Mouse (Mus musculus) neural tube, embryonic 12.5 days (tissue): ENCODE measurements around the gene Plcg2. TPM values are rescaled to one million over a fixed set of nuclear protein-coding genes. Genes with fewer than 3 reads are reported as not detected.
A peak's percentile ranks its signal among the peaks of the same experiment; 100 is the strongest.

Experiments used
- ATAC-seq: fragments of 200-750 bp; cut with Nextera tagmentation; 2 replicates; pipeline ENCODE4 v1.8.0; 2017; ENCODE audit warnings: low read depth, mild to moderate bottlenecking, moderate TSS enrichment, moderate library complexity; ENCODE audit not compliant: low FRiP score
- H3K27ac ChIP-seq: fragments of 300-500 bp; sonication (generic); 2 replicates; pipeline ENCODE4 v1.5.1; 2016
- H3K27me3 ChIP-seq: fragments of 300-500 bp; sonication (generic); replicated peaks from 2 replicates; pipeline ENCODE4 v1.6.1; 2016; ENCODE audit warnings: mild to moderate bottlenecking
- H3K36me3 ChIP-seq: fragments of 300-500 bp; sonication (generic); 2 replicates; pipeline ENCODE4 v1.6.1; 2016; ENCODE audit warnings: mild to moderate bottlenecking
- H3K4me1 ChIP-seq: fragments of 300-500 bp; sonication (generic); 2 replicates; pipeline ENCODE4 v1.6.1; 2016
- H3K4me2 ChIP-seq: fragments of 300-500 bp; sonication (generic); replicated peaks from 2 replicates; pipeline ENCODE4 v1.6.1; 2016; ENCODE audit warnings: mild to moderate bottlenecking
- H3K4me3 ChIP-seq: fragments of 300-500 bp; sonication (generic); 2 replicates; pipeline ENCODE4 v1.5.1; 2016
- H3K9ac ChIP-seq: fragments of 300-500 bp; sonication (generic); 2 replicates; pipeline ENCODE4 v1.6.1; 2016; ENCODE audit warnings: mild to moderate bottlenecking
- H3K9me3 ChIP-seq: fragments of 300-500 bp; sonication (generic); 2 replicates; pipeline ENCODE4 v1.6.1; 2016; ENCODE audit warnings: mild to moderate bottlenecking
- WGBS: fragments of 180-500 bp; shearing (Covaris S2); methylation state at CpG from one replicate; pipeline ENCODE4 v1.1.7; 2016; 5-methylcytosine and 5-hydroxymethylcytosine counted together
- polyA plus RNA-seq: library from polyadenylated mRNA; unstranded; fragments of >200 nt; fragmentation: Nextera tagmentation; extraction: Ambion mirVana; gene quantifications from 2 replicates; pipeline ENCODE4 v1.2.1, GENCODE M21; 2016

Gene Plcg2
- polyA plus RNA-seq, 1 experiment from 2014 or later: 2.2 TPM

- 12% methylated on average over 9 of the region's 9 CpGs for WGBS
These were observed 4.5 kb upstream of the Plcg2 start for GRCm38 (mm10) chr8:117493543-117493942.

GRCm38 (mm10) chr8:117494874-117495273 is 3.2 kb upstream of the Plcg2 start:
- H3K27me3 ChIP-seq: peaks cover 26% of the 10 kb centered on the region
- 77% methylated on average over 2 of the region's 2 CpGs for WGBS

More at GRCm38 (mm10) chr8:117493543-117493942, 4.5 kb upstream of the Plcg2 start:
- no peaks in the 10 kb centered on the region for H3K36me3 ChIP-seq
- peaks cover 17% of the 10 kb centered on the region for H3K27me3 ChIP-seq
- no peak overlapping the region for H3K4me3 ChIP-seq
- no peak for ATAC-seq
- H3K9ac ChIP-seq: no peak overlapping the region
- no peak overlapping the region for H3K4me2 ChIP-seq
- H3K4me1 ChIP-seq: peaks cover 8% of the 10 kb centered on the region
- no peak overlapping the region for H3K27ac ChIP-seq
- no peaks in the 10 kb centered on the region for H3K9me3 ChIP-seq

GRCm38 (mm10) chr8:117498915-117499540 is 937 bp downstream of the Plcg2 start:
- ATAC-seq: no peak
- H3K9me3 ChIP-seq: no peaks in the 10 kb centered on the region
- WGBS: 7% methylated on average over 20 of the region's 20 CpGs
- peak overlapping the region; percentile 100 for H3K4me2 ChIP-seq
- peaks cover 26% of the 10 kb centered on the region for H3K27me3 ChIP-seq
- peak overlapping the region; percentile 51 for H3K4me3 ChIP-seq
- H3K4me1 ChIP-seq: peaks cover 16% of the 10 kb centered on the region
- no peak overlapping the region for H3K27ac ChIP-seq
- H3K9ac ChIP-seq: 0 out of 2 replicates have a peak overlapping the region, but pooled peaks have one; percentile 55
- H3K36me3 ChIP-seq: no peaks in the 10 kb centered on the region

More at GRCm38 (mm10) chr8:117494874-117495273, 3.2 kb upstream of the Plcg2 start:
- no peaks in the 10 kb centered on the region for H3K9me3 ChIP-seq
- ATAC-seq: no peak
- no peak overlapping the region for H3K9ac ChIP-seq
- no peak overlapping the region for H3K4me2 ChIP-seq
- H3K4me1 ChIP-seq: peaks cover 16% of the 10 kb centered on the region
- no peaks in the 10 kb centered on the region for H3K36me3 ChIP-seq
- no peak overlapping the region for H3K4me3 ChIP-seq
- H3K27ac ChIP-seq: no peak overlapping the region

- Histone ChIP-seq H3K9ac (no peak overlapping the region), H3K36me3 (no peaks in the 10 kb centered on the region), H3K27me3 (peaks cover 26% of the 10 kb centered on the region), H3K4me2 (no peak overlapping the region), H3K27ac (no peak overlapping the region), H3K9me3 (no peaks in the 10 kb centered on the region), H3K4me3 (no peak overlapping the region), H3K4me1 (peaks cover 16% of the 10 kb centered on the region)
- no peak for ATAC-seq
- 82% methylated on average over 5 of the region's 5 CpGs for WGBS
These were observed 2.2 kb downstream of the Plcg2 start for GRCm38 (mm10) chr8:117500232-117500823.

- WGBS: 93% methylated on average over 6 of the region's 6 CpGs
- Histone ChIP-seq H3K27me3 (peaks cover 26% of the 10 kb centered on the region), H3K36me3 (no peaks in the 10 kb centered on the region), H3K9me3 (no peaks in the 10 kb centered on the region), H3K4me3 (no peak overlapping the region), H3K27ac (no peak overlapping the region), H3K4me1 (peaks cover 16% of the 10 kb centered on the region), H3K9ac (no peak overlapping the region), H3K4me2 (no peak overlapping the region)
- ATAC-seq: no peak
These were observed 3.2 kb downstream of the Plcg2 start for GRCm38 (mm10) chr8:117501323-117501722.

GRCm38 (mm10) chr8:117503405-117504069 is 5.4 kb downstream of the Plcg2 start:
- Histone ChIP-seq H3K4me1 (peaks cover 8% of the 10 kb centered on the region; the same call in 1 of the 2 replicates), H3K4me3 (no peak overlapping the region), H3K36me3 (no peaks in the 10 kb centered on the region), H3K9ac (no peak overlapping the region), H3K27ac (no peak overlapping the region), H3K4me2 (no peak overlapping the region), H3K9me3 (no peaks in the 10 kb centered on the region), H3K27me3 (peaks cover 9% of the 10 kb centered on the region)
- WGBS: 67% methylated on average over 13 of the region's 13 CpGs
- ATAC-seq: no peak

GRCm38 (mm10) chr8:117507703-117508102 is 9.6 kb downstream of the Plcg2 start:
- H3K9me3 ChIP-seq: 0 out of 2 replicates have a peak, but pooled peaks cover 11% of the 10 kb centered on the region
- 90% methylated on average over 8 of the region's 8 CpGs for WGBS
- no peak overlapping the region for H3K27ac ChIP-seq
- H3K36me3 ChIP-seq: no peaks in the 10 kb centered on the region
- H3K4me1 ChIP-seq: no peaks in the 10 kb centered on the region
- no peak overlapping the region for H3K4me3 ChIP-seq
- no peak for ATAC-seq
- no peak overlapping the region for H3K4me2 ChIP-seq
- no peaks in the 10 kb centered on the region for H3K27me3 ChIP-seq
- no peak overlapping the region for H3K9ac ChIP-seq

GRCm38 (mm10) chr8:117516876-117517565 is 18.9 kb downstream of the Plcg2 start:
- H3K27me3 ChIP-seq: no peaks in the 10 kb centered on the region
- WGBS: 78% methylated on average over 14 of the region's 14 CpGs
- no peaks in the 10 kb centered on the region for H3K36me3 ChIP-seq
- H3K27ac ChIP-seq: no peak overlapping the region
- H3K9ac ChIP-seq: no peak overlapping the region
- no peak overlapping the region for H3K4me3 ChIP-seq
- H3K9me3 ChIP-seq: no peaks in the 10 kb centered on the region
- no peak for ATAC-seq
- H3K4me2 ChIP-seq: no peak overlapping the region
- H3K4me1 ChIP-seq: no peaks in the 10 kb centered on the region

GRCm38 (mm10) chr8:117517861-117518260 is 19.8 kb downstream of the Plcg2 start:
- Histone ChIP-seq H3K4me3 (no peak overlapping the region), H3K9ac (no peak overlapping the region), H3K27me3 (no peaks in the 10 kb centered on the region), H3K4me2 (no peak overlapping the region), H3K36me3 (no peaks in the 10 kb centered on the region), H3K4me1 (no peaks in the 10 kb centered on the region), H3K27ac (no peak overlapping the region), H3K9me3 (no peaks in the 10 kb centered on the region)
- no peak for ATAC-seq
- 84% methylated on average over 9 of the region's 9 CpGs for WGBS

- H3K9ac ChIP-seq: no peak overlapping the region
- no peak overlapping the region for H3K27ac ChIP-seq
- no peaks in the 10 kb centered on the region for H3K4me1 ChIP-seq
- no peak overlapping the region for H3K4me3 ChIP-seq
- H3K4me2 ChIP-seq: no peak overlapping the region
- no peak for ATAC-seq
- no peaks in the 10 kb centered on the region for H3K9me3 ChIP-seq
- no peaks in the 10 kb centered on the region for H3K36me3 ChIP-seq
- H3K27me3 ChIP-seq: no peaks in the 10 kb centered on the region
- 84% methylated on average over 4 of the region's 4 CpGs for WGBS
These were observed 20.8 kb downstream of the Plcg2 start for GRCm38 (mm10) chr8:117518873-117519272.

GRCm38 (mm10) chr8:117526185-117526584 is 28.1 kb downstream of the Plcg2 start:
- 30% methylated on average over 2 of the region's 2 CpGs for WGBS
- Histone ChIP-seq H3K27ac (no peak overlapping the region), H3K9me3 (no peaks in the 10 kb centered on the region), H3K36me3 (no peaks in the 10 kb centered on the region), H3K4me3 (no peak overlapping the region), H3K4me1 (0 out of 2 replicates have a peak, but pooled peaks cover 5% of the 10 kb centered on the region), H3K9ac (no peak overlapping the region), H3K27me3 (no peaks in the 10 kb centered on the region), H3K4me2 (no peak overlapping the region)
- no peak for ATAC-seq

- Histone ChIP-seq H3K9me3 (no peaks in the 10 kb centered on the region), H3K9ac (no peak overlapping the region), H3K27ac (no peak overlapping the region), H3K4me2 (no peak overlapping the region), H3K27me3 (no peaks in the 10 kb centered on the region), H3K4me1 (0 out of 2 replicates have a peak, but pooled peaks cover 5% of the 10 kb centered on the region), H3K4me3 (no peak overlapping the region), H3K36me3 (no peaks in the 10 kb centered on the region)
- WGBS: 83% methylated on average over 5 of the region's 5 CpGs
- no peak for ATAC-seq
These were observed 29.9 kb downstream of the Plcg2 start for GRCm38 (mm10) chr8:117527983-117528382.
